Mouse (Mus musculus): Measurements from ENCODE around the gene Prss2. TPM values are rescaled to one million over a fixed set of nuclear protein-coding genes. Genes with fewer than 3 reads are reported as not detected.
"Not testable (repeated sequence)": the region's sequence is repeated elsewhere in the genome, so short reads cannot be mapped to it uniquely, and the experiment has no call there.

Gene Prss2
- polyA plus RNA-seq, 1 experiment: not detected

GRCm38 (mm10) chr6:41553356-41554010 lies 31.9 kb downstream of the Prss2 start:
- no peak for TF ChIP-seq FLI1 (IDR thresholded peaks at IDR 0.05; ENCODE audit: low read length)
- TF ChIP-seq GATA1 (IDR thresholded peaks at IDR 0.05; ENCODE audit: borderline replicate concordance, low read length): no peak
- no peaks in the 10 kb centered on the region for H3K9me3 ChIP-seq
- H3K27me3 ChIP-seq (replicated peaks): no peaks in the 10 kb centered on the region
- no peak overlapping the region for H3K4me3 ChIP-seq (replicated peaks)
- H3K36me3 ChIP-seq (replicated peaks; ENCODE audit: low read length): no peaks in the 10 kb centered on the region
- H3K4me1 ChIP-seq: peaks cover 42% of the 10 kb centered on the region

GRCm38 (mm10) chr6:41554295-41555169 lies 32.9 kb downstream of the Prss2 start:
- peak overlapping the region; percentile 50 for H3K4me3 ChIP-seq (replicated peaks)
- TF ChIP-seq FLI1 (IDR thresholded peaks at IDR 0.05; ENCODE audit: low read length): no peak
- TF ChIP-seq GATA1 (IDR thresholded peaks at IDR 0.05; ENCODE audit: borderline replicate concordance, low read length): no peak

GRCm38 (mm10) chr6:41556389-41556788 lies 34.8 kb downstream of the Prss2 start:
- Histone ChIP-seq H3K9me3 (no peaks in the 10 kb centered on the region), H3K27me3 (replicated peaks) (no peaks in the 10 kb centered on the region), H3K4me3 (replicated peaks) (no peak overlapping the region), H3K36me3 (replicated peaks; ENCODE audit: low read length) (no peaks in the 10 kb centered on the region), H3K4me1 (peaks cover 29% of the 10 kb centered on the region)
- no peak for TF ChIP-seq FLI1 (IDR thresholded peaks at IDR 0.05; ENCODE audit: low read length)
- no peak for TF ChIP-seq GATA1 (IDR thresholded peaks at IDR 0.05; ENCODE audit: borderline replicate concordance, low read length)

More at GRCm38 (mm10) chr6:41554295-41555169, 32.9 kb downstream of the Prss2 start:
- H3K27me3 ChIP-seq (replicated peaks): no peaks in the 10 kb centered on the region
- H3K4me1 ChIP-seq: peaks cover 32% of the 10 kb centered on the region
- no peaks in the 10 kb centered on the region for H3K36me3 ChIP-seq (replicated peaks; ENCODE audit: low read length)
- H3K9me3 ChIP-seq: no peaks in the 10 kb centered on the region

GRCm38 (mm10) chr6:41557468-41557867 lies 35.9 kb downstream of the Prss2 start:
- Histone ChIP-seq H3K36me3 (replicated peaks; ENCODE audit: low read length) (no peaks in the 10 kb centered on the region), H3K4me3 (replicated peaks) (no peak overlapping the region), H3K27me3 (replicated peaks) (no peaks in the 10 kb centered on the region), H3K4me1 (peaks cover 29% of the 10 kb centered on the region), H3K9me3 (no peaks in the 10 kb centered on the region)
- no peak for TF ChIP-seq GATA1 (IDR thresholded peaks at IDR 0.05; ENCODE audit: borderline replicate concordance, low read length)
- TF ChIP-seq FLI1 (IDR thresholded peaks at IDR 0.05; ENCODE audit: low read length): no peak

DNA sequence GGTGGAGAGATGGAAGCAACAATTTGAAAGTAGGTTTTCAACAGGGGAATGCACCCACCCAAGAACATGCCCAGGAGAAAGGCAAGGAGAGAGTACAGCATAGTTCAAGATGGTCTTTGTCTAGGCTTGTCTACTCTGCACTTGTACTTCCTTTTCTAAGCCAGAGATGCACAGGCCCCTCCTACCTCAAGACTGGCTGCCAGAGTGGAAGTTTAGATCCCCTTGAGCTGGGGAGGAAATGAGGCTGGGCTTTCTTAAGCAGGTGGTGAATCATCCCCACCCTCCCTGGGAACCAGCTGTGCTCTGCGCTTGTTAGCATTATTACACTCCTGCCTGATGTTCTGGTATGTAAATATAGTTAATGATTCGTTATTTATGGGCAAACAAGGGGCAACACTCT lies 36.7 kb downstream of the Prss2 start:
- Histone ChIP-seq H3K4me1 (peaks cover 29% of the 10 kb centered on the region), H3K9me3 (no peaks in the 10 kb centered on the region), H3K4me3 (replicated peaks) (no peak overlapping the region), H3K36me3 (replicated peaks; ENCODE audit: low read length) (no peaks in the 10 kb centered on the region), H3K27me3 (replicated peaks) (no peaks in the 10 kb centered on the region)
- TF ChIP-seq GATA1 (IDR thresholded peaks at IDR 0.05; ENCODE audit: borderline replicate concordance, low read length) (no peak), FLI1 (IDR thresholded peaks at IDR 0.05; ENCODE audit: low read length) (no peak)

DNA sequence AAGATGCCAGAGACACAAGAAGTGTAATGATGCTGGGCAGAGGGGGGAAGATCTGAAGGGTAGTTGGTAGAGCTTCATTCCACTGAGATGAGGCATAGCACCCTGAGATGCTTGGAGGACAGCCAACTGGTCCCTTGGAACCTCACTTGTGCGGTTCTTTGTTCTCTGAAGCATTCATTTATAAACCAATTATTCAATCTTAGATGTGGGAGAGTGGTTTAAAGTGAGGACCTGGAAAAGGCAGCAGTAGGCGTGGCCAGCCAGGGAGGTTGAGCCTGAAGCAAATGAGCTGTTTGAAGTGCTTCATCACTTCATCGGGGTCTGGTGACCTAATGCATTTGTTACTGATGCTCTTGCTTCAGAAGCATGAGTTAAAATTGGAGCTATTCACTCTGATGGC lies 37.7 kb downstream of the Prss2 start:
- Histone ChIP-seq H3K4me3 (replicated peaks) (no peak overlapping the region), H3K27me3 (replicated peaks) (no peaks in the 10 kb centered on the region), H3K9me3 (no peaks in the 10 kb centered on the region), H3K36me3 (replicated peaks; ENCODE audit: low read length) (no peaks in the 10 kb centered on the region), H3K4me1 (peaks cover 22% of the 10 kb centered on the region)
- TF ChIP-seq FLI1 (IDR thresholded peaks at IDR 0.05; ENCODE audit: low read length) (no peak), GATA1 (IDR thresholded peaks at IDR 0.05; ENCODE audit: borderline replicate concordance, low read length) (no peak)

GRCm38 (mm10) chr6:41560273-41560672 lies 38.7 kb downstream of the Prss2 start:
- no peaks in the 10 kb centered on the region for H3K36me3 ChIP-seq (replicated peaks; ENCODE audit: low read length)
- no peak overlapping the region for H3K4me3 ChIP-seq (replicated peaks)
- no peaks in the 10 kb centered on the region for H3K9me3 ChIP-seq
- TF ChIP-seq GATA1 (IDR thresholded peaks at IDR 0.05; ENCODE audit: borderline replicate concordance, low read length) (no peak), FLI1 (IDR thresholded peaks at IDR 0.05; ENCODE audit: low read length) (no peak)
- peaks cover 14% of the 10 kb centered on the region for H3K4me1 ChIP-seq
- no peaks in the 10 kb centered on the region for H3K27me3 ChIP-seq (replicated peaks)

GRCm38 (mm10) chr6:41562598-41562997 lies 41.0 kb downstream of the Prss2 start:
- H3K27me3 ChIP-seq (replicated peaks): no peaks in the 10 kb centered on the region
- no peaks in the 10 kb centered on the region for H3K9me3 ChIP-seq
- no peaks in the 10 kb centered on the region for H3K36me3 ChIP-seq (replicated peaks; ENCODE audit: low read length)
- no peak overlapping the region for H3K4me3 ChIP-seq (replicated peaks)
- H3K4me1 ChIP-seq: peaks cover 9% of the 10 kb centered on the region
- TF ChIP-seq FLI1 (IDR thresholded peaks at IDR 0.05; ENCODE audit: low read length): no peak
- TF ChIP-seq GATA1 (IDR thresholded peaks at IDR 0.05; ENCODE audit: borderline replicate concordance, low read length): no peak

DNA sequence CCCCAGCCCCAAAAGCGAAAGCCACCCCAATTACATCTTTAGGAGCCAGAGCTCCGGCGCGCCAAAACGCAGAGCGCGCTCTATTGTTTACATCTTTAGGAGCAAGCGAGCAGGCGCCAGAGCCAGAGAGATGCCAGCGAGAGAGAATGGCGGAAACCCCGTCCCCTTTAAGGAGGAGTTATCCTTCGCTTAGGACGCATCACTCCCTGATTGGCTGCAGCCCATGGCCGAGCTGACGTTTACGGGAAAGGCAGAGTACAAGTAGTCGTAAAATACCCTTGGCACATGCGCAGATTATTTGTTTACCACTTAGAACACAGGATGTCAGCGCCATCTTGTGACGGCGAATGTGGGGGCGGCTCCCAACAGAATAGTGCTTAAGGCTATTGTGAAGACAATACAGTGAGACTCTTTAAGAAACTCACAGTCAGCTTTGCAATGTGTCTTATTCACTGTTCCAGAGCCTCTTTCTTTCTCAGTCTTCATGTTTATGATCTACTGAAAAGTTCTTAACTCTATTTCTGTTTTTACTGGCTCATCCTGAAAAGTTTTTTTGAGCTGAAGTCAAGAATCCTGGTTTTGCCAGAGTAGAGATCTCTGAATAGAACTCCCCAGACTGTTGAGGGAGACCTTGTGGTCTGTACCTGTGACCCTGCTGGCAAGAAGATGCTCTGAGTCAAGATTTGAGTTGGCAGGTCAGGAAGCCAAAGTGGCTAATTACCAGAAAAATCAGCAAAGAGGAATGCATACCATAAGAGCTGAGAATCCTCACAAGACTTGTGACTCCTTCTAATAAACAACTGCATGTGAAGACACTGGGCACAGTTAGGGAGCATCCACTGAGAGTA lies 41.7 kb downstream of the Prss2 start:
- H3K4me3 ChIP-seq (replicated peaks); H3K9me3 ChIP-seq; H3K27me3 ChIP-seq (replicated peaks); H3K4me1 ChIP-seq; H3K36me3 ChIP-seq (replicated peaks; ENCODE audit: low read length): not testable (repeated sequence)
